Mouse (Mus musculus) MEL (cell line): Measurements from ENCODE around the gene Sgcd.

Source experiments
- CHD2 ChIP-seq: IDR thresholded peaks from 2 replicates; pipeline ENCODE4 v1.6.1; 2011; ENCODE audit warnings: low read length, improper control_type of control experiment
- CTCF ChIP-seq, 3 experiments: IDR thresholded peaks in 2 of 3; conservative IDR thresholded peaks in 1 of 3; 2 replicates each; pipeline ENCODE4 v1.5.1; 2011 to 2012; ENCODE audit warnings: low read length in 3 of 3, low read depth in 2 of 3, mild to moderate bottlenecking in 2 of 3, improper control_type of control experiment in 1 of 3, inconsistent platforms in 1 of 3, mixed read lengths in 1 of 3, moderate library complexity in 1 of 3; ENCODE audit not compliant: control insufficient read depth in 1 of 3, insufficient read depth in 1 of 3, poor library complexity in 1 of 3, severe bottlenecking in 1 of 3
- ELF1 ChIP-seq: IDR thresholded peaks from 2 replicates; pipeline ENCODE4 v1.6.1; 2014; ENCODE audit warnings: low read depth, mild to moderate bottlenecking, inconsistent platforms, low read length, improper control_type of control experiment, moderate library complexity
- GATA1 ChIP-seq: IDR thresholded peaks from 2 replicates; pipeline ENCODE4 v1.6.1; 2011; ENCODE audit warnings: low read depth, low read length, improper control_type of control experiment
- MAFK ChIP-seq: IDR thresholded peaks from 2 replicates; pipeline ENCODE4 v1.6.1; 2011; ENCODE audit warnings: low read depth, mild to moderate bottlenecking, low read length, improper control_type of control experiment, borderline replicate concordance
- POLR2A ChIP-seq, 2 experiments: IDR thresholded peaks; 2 replicates each; pipeline ENCODE4 v1.6.1; 2011 to 2012; ENCODE audit warnings: low read length in 2 of 2, mild to moderate bottlenecking in 2 of 2, control low read depth in 1 of 2, improper control_type of control experiment in 1 of 2, low read depth in 1 of 2, moderate library complexity in 1 of 2; ENCODE audit not compliant: control insufficient read depth in 1 of 2, insufficient read depth in 1 of 2, poor library complexity in 1 of 2
- RAD21 ChIP-seq: IDR thresholded peaks from 2 replicates; pipeline ENCODE4 v1.6.1; 2011; ENCODE audit warnings: mild to moderate bottlenecking, low read depth, low read length, improper control_type of control experiment
- ZKSCAN1 ChIP-seq: IDR thresholded peaks from 2 replicates; pipeline ENCODE4 v1.6.1; 2012; ENCODE audit warnings: low read depth, mild to moderate bottlenecking, inconsistent platforms, low read length, improper control_type of control experiment, moderate library complexity
- ZNF384 ChIP-seq: IDR thresholded peaks from 2 replicates; pipeline ENCODE4 v1.6.1; 2012; ENCODE audit warnings: low read depth, mild to moderate bottlenecking, inconsistent platforms, low read length, improper control_type of control experiment

DNA sequence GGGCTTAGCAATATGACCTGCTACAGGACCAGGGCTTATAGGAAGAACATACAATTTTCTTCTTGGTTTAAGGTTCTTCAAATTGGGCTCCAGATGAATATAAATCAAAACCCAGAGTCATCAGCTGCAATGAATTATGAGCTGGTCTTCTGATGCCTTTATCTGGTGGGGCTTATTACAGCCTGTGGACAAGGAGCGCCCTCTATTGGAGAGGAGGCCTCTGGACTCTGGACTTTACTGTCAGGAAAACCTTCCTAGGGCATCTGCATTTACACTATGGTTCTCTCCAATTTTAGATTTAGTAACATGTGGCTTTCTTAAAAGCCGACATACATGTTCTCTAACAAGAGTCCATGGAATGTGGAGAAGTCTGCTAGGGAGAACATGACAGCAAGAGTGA is 98.5 kb downstream of the Sgcd start:
- TF ChIP-seq RAD21 (peak; percentile 21), CTCF (IDR thresholded peaks at IDR 0.05 in 2 of 3, conservative IDR thresholded peaks at IDR 0.05 in 1 of 3; ENCODE audit: control insufficient read depth in 1 of 3, insufficient read depth in 1 of 3, low read depth in 2 of 3, low read length in 3 of 3, poor library complexity in 1 of 3, severe bottlenecking in 1 of 3) (peak in 2 of 3 experiments; percentile 21 to 35; a peak in 3 of 6 replicates), MAFK (no peak), POLR2A (IDR thresholded peaks at IDR 0.05; ENCODE audit: control insufficient read depth in 1 of 2, insufficient read depth in 1 of 2, low read depth in 1 of 2, low read length in 2 of 2, poor library complexity in 1 of 2) (no peak), ZNF384 (no peak), ZKSCAN1 (no peak), ELF1 (no peak), CHD2 (no peak), GATA1 (no peak)
